Mouse (Mus musculus): Measurements from ENCODE around the gene Apip.

The Apip gene

DNA sequence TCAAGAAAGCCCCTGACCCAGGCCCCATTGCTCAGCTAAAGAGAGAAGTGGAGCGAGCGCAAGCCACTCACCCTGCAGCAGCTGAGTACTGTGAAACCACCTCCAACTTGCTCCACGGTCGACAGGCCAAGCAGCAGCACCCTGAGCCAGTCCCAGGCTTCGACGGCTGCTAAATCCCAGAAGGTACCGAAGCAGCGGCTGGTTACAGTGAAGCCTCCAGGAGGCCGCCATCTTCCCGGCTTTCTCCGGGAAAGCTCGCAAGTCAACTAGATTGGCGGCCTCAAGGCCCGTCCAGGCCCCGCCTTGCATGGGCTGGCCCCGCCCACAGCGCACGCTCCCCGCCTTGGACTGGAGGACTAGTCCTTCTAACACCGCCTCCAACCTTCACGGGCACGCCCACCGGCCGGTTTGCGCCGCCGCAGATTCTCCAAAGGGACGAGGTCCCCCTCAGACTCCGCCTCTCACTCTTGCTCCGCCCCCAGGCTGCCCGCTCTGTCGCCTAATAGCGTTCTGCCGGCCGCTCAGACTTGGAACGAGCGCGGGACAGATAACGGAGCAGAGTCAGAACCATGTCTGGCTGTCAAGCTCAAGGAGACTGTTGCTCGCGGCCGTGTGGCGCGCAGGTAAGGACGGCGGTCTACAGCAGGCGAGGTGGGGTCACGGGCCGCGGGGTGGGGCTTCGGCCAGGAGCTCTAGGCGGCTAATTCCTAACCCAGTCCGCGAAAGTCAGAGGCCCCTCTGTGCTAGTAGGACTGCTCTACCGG, at the start of gene Apip, which contains the start of gene Pdhx:
Gene Apip (plus strand): TSS at position 457 of the 764 bp plus-strand sequence.
Gene Pdhx (minus strand): TSS at position 295 of the 764 bp plus-strand sequence.
- WGBS: under 1% methylated on average over 55 of the region's 55 CpGs

DNA sequence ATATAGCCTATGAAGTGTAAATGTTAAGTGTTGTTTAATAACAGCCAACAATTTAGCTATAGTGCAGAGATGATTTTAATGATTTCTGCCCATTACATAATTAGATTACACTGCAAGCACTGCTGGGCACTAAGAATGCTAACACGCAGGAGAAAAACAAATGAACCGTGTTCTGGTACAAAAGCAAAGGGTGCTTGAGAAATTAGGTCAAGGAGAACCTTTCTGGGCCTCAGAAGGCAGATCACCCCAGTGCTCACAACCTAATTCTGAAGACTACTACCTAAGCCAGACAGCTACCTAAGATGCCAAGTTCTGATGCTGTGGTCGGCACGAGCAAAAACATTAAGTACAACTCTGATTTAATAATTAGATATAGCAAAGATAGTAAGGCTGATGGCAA, 35.6 kb upstream of the Apip start:
- 66% methylated on average over 4 of the region's 4 CpGs for WGBS

DNA sequence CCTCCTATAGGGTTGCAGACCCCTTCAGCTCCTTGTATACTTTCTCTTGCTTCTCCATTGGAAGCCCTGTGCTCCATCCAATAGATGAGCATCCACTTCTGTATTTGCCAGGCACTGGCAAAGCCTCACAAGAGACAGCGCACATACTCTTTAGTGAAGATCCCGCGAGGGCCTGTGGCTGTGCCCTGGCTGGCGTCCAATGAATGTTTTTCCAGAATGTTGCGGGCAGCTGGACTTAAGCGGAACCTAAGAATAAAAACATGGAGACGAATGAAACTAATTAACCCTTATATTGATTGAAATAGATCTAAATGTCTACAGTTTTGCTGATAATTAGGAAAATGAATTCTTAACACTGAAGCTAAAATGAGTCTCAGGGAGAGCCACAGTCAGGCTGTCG, 32.6 kb upstream of the Apip start:
- WGBS: 57% methylated on average over 8 of the region's 8 CpGs

DNA sequence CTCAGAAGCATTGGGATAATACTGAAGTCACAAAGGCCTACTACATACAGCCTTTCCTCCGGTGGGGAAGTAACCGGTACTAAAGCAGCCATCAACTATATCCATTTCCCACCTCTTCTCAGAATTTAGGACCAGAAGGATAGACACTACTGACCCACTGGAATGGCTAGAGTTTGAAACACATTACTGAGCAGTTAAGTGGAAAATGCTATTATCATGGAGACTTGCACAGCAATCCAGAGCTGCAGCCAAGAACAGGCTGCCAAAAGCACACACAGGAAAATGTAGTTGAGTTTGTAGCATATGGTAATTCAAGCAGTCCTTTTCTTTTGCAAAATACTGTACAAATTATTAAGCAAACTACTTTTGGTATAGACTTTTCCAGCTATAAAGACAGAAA, 28.2 kb upstream of the Apip start:
- WGBS: 64% methylated on average over 2 of the region's 2 CpGs

DNA sequence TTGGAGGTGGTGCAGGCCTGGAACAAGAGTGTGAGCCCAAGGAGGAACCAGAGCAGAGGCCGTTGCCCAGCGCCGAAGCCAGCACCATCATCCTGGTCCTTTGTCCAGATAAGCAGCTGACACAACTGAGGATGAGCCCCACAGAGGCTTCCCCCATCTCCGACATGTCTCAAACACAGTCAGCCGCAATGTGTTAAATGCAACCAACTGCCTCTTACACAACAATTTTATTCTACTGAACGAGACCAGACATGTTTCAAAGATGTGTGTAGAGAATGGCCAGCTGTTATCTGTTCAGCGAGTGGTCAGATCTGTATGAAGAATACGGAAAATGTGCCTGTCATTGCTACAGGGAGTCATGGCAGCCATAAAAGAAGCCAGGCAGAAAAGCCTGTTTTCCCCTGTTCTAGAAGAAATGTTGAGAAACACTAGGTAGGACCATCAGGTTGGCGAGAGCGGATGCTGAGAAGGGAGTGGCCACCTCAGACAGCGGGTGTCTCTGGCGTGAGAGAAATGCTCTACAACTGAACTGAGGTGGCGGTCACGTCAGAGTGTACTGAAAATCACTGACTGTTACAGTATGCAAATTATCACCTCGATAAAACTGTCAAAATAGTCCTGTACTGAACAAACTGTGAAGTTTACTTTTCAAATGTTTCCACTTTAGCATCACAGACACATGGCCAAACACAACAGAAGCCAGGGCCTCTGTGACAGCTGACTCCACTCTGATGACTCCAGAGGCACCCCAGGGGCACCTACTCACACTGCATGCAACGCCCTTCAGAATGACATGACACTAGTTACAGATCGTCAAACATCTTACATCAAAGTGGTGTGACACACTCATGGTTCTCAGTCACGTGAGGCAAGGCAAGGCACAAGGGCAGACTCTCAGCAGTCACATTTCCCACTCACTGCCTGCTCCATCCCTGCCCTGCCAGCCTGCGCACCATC, 21.3 kb upstream of the Apip start:
- WGBS: 84% methylated on average over 19 of the region's 19 CpGs

DNA sequence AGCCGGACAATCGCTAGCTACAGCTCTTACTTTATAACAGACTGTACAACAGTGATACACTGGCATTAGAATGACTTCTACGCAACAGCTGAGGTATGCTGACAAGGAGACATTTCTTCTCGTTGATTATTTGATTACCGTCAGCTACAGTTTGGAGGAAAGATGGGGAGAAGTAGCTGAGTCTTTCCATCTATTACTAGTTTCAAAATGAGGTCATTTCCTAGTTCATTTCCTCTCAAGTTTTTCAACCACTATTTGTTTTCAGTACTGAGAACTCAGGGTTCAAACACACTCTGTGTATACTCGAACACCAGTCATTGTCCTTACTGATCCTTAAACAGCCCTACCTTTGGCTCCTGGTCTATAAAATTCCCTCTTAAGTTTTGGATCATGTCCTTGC, 17.7 kb upstream of the Apip start:
- 89% methylated on average over 6 of the region's 6 CpGs for WGBS

DNA sequence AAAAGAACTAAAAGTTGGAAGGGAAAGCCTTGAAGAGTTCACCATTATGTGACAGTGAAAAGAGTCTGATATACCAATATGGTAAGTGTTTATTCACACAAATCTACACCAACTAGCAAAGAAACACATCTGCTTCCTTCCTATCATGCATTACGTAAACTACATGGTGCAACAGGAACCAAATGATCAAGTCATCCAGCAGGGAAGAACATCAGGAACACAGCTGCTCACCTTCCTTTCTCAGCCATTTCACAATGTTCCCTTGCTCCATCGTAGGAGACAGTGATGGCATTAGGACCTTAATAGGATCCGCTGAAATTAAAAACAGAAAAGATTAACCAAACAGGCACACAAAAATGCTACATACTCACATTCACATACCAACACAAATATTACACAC, 15.2 kb upstream of the Apip start:
- 91% methylated on average over 3 of the region's 3 CpGs for WGBS

DNA sequence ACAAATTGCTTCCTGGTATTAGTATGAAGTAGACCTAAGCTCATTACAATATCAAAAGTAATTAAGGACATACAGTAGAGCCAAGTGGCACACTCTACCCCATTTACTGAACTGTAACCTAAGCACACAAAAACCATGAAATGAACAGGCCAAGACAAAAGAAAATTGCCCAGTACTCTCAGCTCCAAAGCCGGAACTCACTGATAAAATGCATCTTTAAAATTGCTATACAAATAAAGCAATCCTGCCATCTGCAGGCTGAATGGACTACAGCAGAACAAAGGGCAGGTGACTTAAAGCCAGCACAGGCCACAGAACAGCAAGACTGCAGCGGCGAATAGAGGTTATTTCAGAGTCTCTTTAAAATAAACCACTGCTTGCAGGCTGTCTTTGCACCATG, 10.6 kb upstream of the Apip start:
- 24% methylated on average over 3 of the region's 3 CpGs for WGBS

DNA sequence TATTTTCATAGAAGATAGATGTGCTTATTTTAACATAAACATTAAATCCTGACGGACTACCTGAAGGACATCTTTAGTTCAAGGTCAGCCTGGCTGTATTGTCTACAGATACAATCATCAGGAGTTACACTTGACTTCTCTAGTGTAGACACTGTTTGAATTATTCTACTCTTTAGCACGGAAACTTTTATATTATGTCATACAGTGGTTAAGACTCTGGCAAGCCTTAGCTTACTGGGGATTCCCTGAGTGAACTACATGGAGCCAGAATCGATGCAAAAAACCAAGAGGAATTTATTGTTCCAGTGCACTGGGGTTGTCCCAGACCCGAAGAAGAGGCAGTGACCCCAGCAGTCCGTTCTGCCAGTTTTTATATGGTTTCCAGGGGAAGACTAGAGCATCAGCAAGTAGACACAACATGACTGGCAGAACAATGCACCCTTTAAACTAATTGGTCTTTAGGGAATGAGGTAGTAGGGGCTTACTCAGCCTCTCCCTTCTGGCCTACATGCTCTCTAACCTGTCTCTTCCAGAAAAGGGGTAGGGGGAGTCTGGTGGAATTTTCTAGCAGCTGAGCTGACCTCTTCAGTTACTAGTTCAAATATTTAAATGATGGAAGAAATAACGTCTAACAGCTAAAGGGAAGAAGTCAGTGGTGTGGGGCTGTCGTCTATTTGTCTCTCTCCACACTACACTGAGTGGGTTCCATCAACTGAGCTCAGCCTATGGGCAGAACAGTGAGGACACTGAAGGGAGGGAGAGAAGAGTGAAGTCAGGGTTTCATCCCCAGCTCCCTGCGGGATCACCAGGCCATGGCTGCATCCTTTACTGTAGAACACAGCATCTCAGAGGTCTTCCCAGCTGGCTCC, 6.6 kb upstream of the Apip start:
- 73% methylated on average over 8 of the region's 8 CpGs for WGBS

DNA sequence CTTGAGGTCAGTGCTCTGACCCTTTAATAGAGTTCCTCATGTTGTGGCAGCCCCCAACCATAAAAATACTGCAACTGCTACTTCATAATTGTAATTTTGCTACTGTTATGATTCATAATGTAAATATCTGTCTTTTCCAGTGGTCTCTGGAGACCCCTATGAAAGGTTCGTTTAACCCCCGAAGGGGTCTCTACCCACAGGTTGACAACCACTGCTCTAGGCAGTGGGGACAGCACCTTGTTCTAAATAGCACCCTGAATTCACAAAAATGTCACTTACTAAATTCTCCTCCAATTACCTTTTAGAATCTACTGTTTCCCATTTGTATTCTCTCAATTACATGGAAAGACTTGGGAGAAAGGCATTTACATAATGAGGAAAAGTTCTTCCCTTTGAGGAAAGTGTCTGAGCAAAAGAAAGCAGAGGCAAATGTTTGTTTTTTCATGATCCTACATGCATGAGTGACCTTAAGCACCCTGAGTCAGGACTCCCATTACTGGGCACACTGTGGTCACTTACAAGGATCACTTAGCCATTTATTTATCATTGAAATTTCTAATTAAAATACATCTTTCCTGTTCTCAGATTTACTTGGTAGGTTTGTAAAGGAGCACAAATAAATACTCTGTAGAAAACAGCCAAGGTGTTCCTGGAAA, 5.8 kb upstream of the Apip start:
- 95% methylated on average over 2 of the region's 2 CpGs for WGBS

DNA sequence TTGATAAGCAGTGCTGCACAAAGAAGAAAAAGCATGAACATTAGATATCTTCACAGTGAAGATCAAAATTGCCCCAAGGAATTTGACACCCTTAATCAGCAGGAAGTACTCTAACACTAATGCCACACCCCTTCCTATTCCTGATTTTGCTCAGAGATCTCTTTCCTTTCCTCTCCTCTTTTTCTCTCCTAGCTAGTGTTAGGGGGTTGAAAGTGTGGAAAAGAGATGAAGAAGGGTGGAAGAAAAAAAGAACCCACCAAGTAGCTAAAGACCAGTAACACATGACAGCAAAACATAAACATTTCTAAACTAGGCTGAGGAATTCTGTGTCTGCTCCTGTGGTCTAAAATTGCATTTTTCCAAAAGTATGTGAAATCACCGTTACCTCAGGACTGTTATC, 4.9 kb upstream of the Apip start:
- WGBS: 88% methylated on average over 1 of the region's 1 CpGs

DNA sequence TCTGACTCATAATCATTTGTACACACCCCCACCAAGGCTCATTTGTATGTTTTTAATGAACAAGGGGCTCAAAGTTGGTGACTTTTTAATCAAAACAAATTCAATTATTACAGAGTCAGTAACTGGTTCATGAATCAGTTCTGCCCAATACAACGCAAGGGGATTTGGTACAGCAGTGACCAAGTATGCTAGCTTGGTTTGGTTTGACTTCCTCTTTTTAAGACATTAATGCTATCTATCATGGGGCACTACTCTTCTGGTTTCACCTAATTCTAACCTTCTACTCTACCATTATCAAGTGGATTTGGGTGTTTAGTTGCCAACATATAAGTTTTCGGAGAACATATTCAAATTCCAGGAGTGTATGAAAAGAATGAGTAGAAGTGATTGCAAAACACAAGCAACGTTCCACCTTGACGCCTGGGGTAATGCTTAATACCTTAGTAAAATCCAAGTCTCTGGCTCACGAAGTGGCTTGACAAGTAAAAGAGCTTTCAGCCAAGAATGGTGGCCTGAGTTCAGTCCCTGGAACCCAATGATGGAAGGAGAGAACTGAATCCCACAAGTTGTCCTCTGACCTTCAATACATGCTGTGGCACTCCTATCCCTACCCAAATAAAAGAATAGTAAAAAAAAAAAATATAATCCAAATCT, 3.6 kb upstream of the Apip start:
- WGBS: 92% methylated on average over 5 of the region's 5 CpGs

DNA sequence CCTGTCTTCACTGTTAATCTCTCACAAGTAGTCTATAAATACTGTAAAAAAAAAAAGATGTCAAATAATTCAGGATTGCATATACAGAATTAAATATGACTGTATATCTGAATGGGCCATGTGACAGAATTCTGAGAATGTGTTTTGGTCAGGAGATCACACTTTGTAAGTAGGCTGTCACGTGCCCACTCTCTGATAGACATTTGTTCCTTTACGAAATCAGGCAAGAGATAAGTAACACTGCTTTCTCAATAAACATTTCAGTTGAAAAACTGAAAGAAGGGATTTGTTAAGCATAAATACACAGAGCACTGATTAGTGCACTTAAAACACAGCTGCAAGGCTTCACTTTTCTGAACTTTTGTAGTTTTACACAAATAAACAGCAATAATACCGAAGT, 2.9 kb upstream of the Apip start:
- WGBS: 47% methylated on average over 3 of the region's 3 CpGs

DNA sequence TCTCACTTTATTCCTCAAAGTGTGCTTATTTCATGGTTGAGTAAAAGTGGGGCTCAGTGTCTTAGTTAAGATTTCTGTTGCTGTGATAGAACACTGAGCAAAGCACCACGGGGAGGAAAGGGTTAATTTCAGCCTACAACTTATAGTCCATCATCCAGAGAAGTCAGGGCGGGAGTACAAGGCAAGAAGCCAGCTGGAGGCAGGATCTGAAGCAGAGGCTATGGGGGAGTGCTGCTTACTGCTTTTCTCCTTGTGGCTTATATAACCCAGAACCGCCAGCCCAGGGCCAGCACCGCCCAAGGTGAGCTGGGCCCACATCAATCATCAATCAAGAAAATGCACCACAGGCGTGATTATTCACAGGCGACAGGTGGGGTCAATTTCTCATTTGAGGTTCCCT, 7.6 kb downstream of the Apip start:
- 69% methylated on average over 6 of the region's 6 CpGs for WGBS

DNA sequence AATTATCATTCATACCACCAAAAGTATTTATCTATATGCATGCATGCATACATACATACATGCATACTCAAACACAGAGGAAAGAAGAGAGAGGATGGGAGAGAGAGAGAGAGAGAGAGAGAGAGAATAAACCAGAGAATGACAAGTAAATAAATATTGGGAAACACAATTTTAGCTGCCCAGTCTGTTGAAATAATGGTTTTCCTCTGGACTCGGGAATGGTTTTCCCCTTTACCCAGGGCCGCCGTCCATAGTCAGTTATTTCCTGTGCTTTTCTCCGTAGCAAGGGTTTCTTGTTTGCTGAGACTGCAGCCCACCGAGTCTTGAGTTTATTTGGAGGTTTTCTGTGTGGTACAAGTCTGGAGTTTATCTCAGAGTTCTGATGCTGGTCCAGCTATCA, 8.2 kb downstream of the Apip start:
- WGBS: 81% methylated on average over 5 of the region's 5 CpGs

DNA sequence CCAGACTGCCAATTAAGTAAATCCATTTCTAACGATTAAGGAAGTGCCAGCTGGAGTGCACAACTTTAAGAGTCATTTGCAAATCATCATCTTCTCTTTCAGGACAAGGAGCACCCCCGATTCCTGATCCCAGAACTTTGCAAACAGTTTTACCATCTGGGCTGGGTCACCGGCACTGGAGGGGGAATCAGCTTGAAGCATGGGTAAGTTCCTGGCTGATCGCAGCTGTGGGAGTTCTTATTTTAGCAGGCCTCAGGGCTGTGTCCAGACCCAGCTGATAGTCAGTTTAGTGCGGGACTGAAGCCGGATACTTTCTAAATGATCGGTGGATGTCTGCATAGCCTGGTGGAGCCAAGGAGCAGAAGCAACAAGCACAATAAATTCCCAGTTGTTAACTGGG, 9.4 kb downstream of the Apip start:
- 70% methylated on average over 7 of the region's 7 CpGs for WGBS

DNA sequence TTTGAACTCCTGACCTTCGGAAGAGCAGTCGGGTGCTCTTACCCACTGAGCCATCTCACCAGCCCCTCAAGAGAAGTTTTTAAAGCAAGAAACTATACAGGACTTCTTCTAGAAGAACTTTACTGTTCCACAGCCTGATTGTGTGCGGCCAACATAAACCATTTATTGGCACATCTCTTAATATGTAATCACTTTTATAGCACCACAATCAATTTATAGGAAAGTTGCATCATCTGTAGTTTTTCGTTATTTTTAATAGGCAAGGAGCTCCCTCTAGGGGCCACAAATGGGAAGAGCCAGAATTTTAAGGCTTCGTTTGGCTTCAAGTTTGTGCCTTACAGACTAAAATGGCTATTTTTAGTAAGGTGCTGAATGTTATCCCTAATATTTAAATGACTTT, 11.0 kb downstream of the Apip start:
- 54% methylated on average over 5 of the region's 5 CpGs for WGBS

DNA sequence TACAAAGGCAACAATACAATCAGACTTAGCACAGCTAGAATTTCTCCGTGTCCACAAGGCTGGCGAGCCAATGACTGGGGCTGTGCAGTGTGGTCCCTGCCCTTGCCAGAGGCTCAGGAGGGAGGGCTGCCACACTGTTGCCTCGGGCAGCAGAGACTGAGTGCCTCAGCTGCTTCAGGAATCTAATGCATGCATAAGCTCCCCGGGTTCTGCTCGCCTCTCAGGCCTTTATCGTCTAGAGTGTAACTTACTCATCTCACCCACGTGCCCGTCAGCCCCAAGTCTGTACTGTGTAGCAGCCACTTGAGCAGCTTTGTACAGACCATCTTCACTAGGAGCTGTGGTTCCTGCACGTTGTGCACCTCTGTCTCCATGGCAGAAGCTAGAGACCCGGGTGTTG, 12.2 kb downstream of the Apip start:
- 76% methylated on average over 10 of the region's 10 CpGs for WGBS

DNA sequence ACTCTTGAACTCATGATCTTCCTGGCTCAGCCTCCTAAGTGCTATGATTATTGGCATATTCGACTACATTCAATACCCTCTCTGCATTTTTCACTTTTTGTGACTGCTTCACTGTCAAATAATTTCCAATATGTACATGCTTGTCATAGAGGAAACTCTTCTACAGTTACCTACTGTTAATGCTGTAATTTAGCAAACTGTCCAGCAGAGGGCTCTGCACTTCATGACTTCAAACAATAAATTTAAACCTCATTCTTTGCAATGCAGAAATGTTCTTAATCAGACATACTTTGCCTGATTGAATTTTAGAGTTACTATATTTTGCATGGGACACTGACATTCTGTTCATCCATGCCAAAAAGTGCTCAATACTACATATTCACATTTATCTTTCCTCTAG, 13.0 kb downstream of the Apip start:
- 8% methylated on average over 1 of the region's 1 CpGs for WGBS

DNA sequence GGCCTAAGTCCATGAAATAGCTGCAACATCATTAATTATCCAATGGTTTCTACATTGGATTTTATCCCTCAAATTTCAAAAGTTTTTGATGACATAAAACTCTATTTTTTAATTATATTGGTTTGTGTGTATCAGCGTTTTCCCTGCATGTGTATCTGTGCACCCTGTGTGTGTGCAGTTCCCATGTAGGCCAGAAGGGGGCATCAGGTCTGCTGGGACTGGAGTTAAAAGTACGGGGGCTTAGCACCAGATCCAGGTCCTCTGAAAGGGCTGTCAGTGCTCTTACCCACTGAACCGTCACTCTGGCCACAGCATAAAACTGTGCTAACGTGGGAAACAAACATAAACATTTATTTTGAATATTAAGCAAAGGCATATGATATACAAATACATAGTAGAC, 14.6 kb downstream of the Apip start:
- 97% methylated on average over 4 of the region's 4 CpGs for WGBS

DNA sequence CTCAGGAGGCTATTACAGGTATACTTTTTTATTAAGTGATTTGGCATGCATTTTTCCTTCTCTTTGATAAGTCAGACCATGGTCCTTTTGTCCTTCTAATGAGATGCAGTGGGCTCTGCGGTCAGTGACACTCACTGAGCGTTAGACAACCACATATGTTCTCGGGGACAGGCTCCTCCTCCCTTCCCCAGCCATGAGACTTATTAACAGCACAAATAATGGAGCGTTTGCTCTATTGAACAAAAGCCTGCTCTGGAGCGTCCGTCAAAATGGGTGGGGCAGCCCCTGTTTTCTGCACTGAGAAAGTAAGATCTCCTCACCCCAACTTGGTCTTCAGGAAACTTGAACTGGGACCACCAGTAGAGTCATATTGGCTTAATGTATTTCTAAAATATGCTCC, 16.0 kb downstream of the Apip start:
- WGBS: 84% methylated on average over 6 of the region's 6 CpGs

All from cerebral cortex, adult 2 months (tissue).